Mouse (Mus musculus) cerebellum, adult 2 months (tissue): Measurements from ENCODE around the gene Myh9. TPM values are rescaled to one million over a fixed set of nuclear protein-coding genes. Genes with fewer than 3 reads are reported as not detected.

Source experiments
- DNase-seq, 2 experiments: peaks; one replicate each; pipeline ENCODE4 v3.0.0; 2021
- H3K27ac ChIP-seq: fragments of 200-500 bp; 2 replicates; pipeline ENCODE4 v1.5.1; 2012; ENCODE audit warnings: low read length, control low read depth, inconsistent platforms; ENCODE audit not compliant: insufficient read depth
- H3K27me3 ChIP-seq: fragments of 200-500 bp; 2 replicates; pipeline ENCODE4 v1.6.1; 2012; ENCODE audit warnings: inconsistent platforms, mild to moderate bottlenecking, low read length, moderate library complexity; ENCODE audit not compliant: control insufficient read depth, insufficient read depth
- H3K4me1 ChIP-seq: fragments of 200-500 bp; 2 replicates; pipeline ENCODE4 v1.6.1; 2011; ENCODE audit warnings: low read length; ENCODE audit not compliant: control insufficient read depth, insufficient read depth
- H3K4me3 ChIP-seq: fragments of 200-500 bp; replicated peaks from 2 replicates; pipeline ENCODE3; 2011; ENCODE audit warnings: mild to moderate bottlenecking, low read depth, low read length, control low read depth; ENCODE audit not compliant: insufficient read depth
- CTCF ChIP-seq: fragments of 200-500 bp; IDR thresholded peaks from 2 replicates; pipeline ENCODE4 v1.5.1; 2011; ENCODE audit warnings: low read depth, mild to moderate bottlenecking, control low read depth, low read length, moderate library complexity, borderline replicate concordance; ENCODE audit not compliant: insufficient read depth
- POLR2A ChIP-seq: fragments of 200-500 bp; IDR thresholded peaks from 2 replicates; pipeline ENCODE4 v1.6.1; 2011; ENCODE audit warnings: low read length, control low read depth, borderline replicate concordance; ENCODE audit not compliant: insufficient read depth
- WGBS: fragments of 180-500 bp; shearing (Covaris S2); methylation state at CpG from one replicate; pipeline ENCODE4 v1.1.7; 2018; 5-methylcytosine and 5-hydroxymethylcytosine counted together
- polyA plus RNA-seq: library from polyadenylated mRNA; depleted of rRNA; stranded (reverse); fragments of >200 nt; gene quantifications from 2 replicates; pipeline ENCODE4 v1.2.3, GENCODE M21; 2012

Myh9 gene
- polyA plus RNA-seq, 1 experiment: 44.2 TPM

DNA sequence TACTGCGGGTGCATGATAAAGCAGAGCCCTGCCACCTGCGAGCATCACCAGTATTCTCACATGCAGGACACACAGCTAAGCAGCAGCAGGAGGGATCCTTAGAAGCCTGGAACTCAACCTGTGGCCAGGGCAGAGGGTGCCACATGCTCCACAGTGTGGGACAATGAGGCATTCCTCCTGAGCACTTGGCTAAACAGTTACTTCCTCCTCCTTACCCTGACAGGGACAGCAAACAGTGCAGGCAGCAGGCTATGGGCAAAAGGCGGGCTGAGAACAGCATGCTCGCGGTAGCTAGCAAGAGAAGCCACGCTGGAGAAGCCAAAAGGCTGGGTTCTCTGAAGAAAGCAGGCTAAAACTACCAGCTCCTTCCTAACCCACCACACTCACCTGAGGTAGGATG is 14.2 kb downstream of the Myh9 start:
- TF ChIP-seq POLR2A: no peak
- no peak for TF ChIP-seq CTCF
- Histone ChIP-seq H3K4me1 (peaks cover 52% of the 10 kb centered on the region), H3K27ac (peak overlapping the region; percentile 32), H3K27me3 (no peaks in the 10 kb centered on the region), H3K4me3 (no peak overlapping the region)
- DNase-seq: peak; percentile 61 to 70
- WGBS: 4% methylated on average over 6 of the region's 6 CpGs

DNA sequence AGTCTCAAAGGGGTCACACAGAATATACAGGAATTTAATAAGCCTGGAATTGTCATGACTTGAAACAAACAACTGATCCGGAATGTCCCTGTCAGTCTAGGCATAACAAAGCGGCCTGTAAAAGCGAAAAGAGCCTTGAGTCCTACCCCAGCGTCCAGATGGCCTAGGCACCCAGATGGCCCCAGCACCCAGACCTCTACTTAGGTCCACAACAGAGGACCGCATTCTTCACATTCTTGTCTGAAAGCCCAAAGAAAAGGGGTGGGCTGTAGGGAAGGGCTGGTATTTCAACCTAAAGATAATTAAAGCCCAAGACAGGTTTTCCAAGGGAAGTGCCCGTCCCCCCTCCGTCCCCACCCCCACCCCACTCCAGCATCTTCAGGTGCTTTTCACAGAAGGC is 14.6 kb downstream of the Myh9 start:
- no peak for DNase-seq
- peak overlapping the region; percentile 52 for H3K27ac ChIP-seq
- WGBS: 16% methylated on average over 7 of the region's 7 CpGs
- no peaks in the 10 kb centered on the region for H3K27me3 ChIP-seq
- H3K4me3 ChIP-seq: no peak overlapping the region
- H3K4me1 ChIP-seq: peaks cover 55% of the 10 kb centered on the region
- no peak for TF ChIP-seq CTCF
- no peak for TF ChIP-seq POLR2A

DNA sequence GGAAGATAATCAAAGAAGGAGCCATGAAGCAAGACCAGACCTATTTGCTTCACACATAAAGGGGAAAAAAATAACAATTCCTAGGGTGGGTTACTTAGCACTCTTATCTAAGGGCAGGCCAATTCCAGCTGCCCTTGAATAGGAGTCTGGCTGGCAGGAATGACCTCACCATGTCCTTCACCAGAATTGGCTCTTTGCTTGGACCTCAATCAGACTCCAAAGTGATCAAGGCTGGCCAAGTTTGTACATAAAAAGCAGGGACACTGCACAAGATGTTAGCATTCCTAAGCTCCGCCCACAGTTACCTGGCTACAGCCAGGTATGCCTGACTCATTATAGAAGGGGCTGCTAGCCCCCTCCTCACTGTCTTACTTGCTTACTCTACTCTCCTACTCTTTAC is 16.6 kb downstream of the Myh9 start:
- Histone ChIP-seq H3K27ac (no peak overlapping the region), H3K4me1 (peaks cover 67% of the 10 kb centered on the region), H3K27me3 (no peaks in the 10 kb centered on the region), H3K4me3 (no peak overlapping the region)
- no peak for TF ChIP-seq POLR2A
- TF ChIP-seq CTCF: no peak
- DNase-seq: no peak
- WGBS: 94% methylated on average over 1 of the region's 1 CpGs

DNA sequence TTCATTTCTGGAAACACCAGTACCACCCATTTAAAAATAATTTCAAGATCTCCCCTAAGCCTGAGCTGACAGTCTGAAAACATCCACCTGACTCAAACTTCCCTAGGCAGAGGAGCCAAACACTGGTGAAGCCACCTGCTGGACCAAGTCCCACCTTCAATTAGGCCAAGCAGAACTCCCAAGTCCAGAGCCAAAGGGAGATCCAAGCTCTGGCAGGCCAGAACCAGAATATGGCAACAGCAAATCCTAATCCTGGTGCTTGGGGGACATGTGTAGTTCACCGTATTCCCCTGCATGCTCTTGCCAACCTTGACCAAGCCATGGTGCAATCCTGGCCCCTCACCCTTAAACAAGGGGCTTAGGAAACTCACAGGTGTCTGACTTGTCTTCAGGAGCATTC is 17.7 kb downstream of the Myh9 start:
- H3K27me3 ChIP-seq: no peaks in the 10 kb centered on the region
- WGBS: 4% methylated on average over 1 of the region's 1 CpGs
- TF ChIP-seq POLR2A: no peak
- TF ChIP-seq CTCF: no peak
- H3K4me1 ChIP-seq: peaks cover 68% of the 10 kb centered on the region
- H3K4me3 ChIP-seq: no peak overlapping the region
- peak; percentile 66 to 80 for DNase-seq
- peak overlapping the region; percentile 41; the same call in 1 of the 2 replicates for H3K27ac ChIP-seq

DNA sequence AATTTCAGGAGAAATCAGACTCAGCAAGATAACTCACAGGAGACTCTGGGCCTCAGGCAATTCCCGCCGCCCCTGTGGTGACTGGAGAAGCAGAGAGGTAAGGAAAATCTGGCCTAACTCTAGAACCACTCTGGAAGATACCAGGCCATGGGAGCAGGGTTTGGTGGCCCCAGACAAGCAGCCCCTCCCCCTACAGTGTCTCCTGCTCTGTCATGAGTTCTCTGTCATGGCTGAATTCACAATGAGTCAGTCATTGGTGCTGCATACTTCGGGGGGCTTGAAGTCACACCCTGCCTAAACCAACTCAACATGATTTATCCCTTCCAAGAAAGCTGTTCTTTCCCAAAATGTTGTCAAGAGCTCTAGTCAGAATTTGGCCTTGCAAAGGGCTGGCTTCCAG is 18.3 kb downstream of the Myh9 start:
- no peak for TF ChIP-seq CTCF
- TF ChIP-seq POLR2A: no peak
- DNase-seq: no peak
- 43% methylated on average over 3 of the region's 3 CpGs for WGBS
- H3K27ac ChIP-seq: peak overlapping the region; percentile 65
- H3K4me3 ChIP-seq: no peak overlapping the region
- no peaks in the 10 kb centered on the region for H3K27me3 ChIP-seq
- H3K4me1 ChIP-seq: peaks cover 75% of the 10 kb centered on the region

DNA sequence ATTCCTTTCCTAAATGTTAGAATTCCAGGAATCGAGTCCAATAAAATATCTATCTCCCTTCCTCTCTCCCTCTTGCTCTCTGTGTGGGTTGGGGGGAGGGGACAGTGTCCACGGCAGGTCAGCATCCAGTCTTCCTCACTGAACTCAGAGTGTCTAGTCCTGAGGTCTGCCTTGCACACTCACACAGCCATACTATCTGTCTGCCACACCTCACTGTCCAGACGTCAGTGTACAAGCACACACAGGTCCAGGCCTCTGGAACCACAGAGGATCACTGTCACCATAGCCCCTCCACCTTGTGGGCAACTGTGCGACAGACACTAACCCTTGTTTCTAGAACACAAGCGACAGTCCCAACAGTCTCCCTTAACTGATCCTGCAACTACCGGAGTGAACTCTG is 18.8 kb downstream of the Myh9 start:
- H3K27me3 ChIP-seq: no peaks in the 10 kb centered on the region
- DNase-seq: no peak
- no peak overlapping the region for H3K27ac ChIP-seq
- 68% methylated on average over 6 of the region's 6 CpGs for WGBS
- peaks cover 79% of the 10 kb centered on the region for H3K4me1 ChIP-seq
- no peak for TF ChIP-seq CTCF
- no peak for TF ChIP-seq POLR2A
- no peak overlapping the region for H3K4me3 ChIP-seq

DNA sequence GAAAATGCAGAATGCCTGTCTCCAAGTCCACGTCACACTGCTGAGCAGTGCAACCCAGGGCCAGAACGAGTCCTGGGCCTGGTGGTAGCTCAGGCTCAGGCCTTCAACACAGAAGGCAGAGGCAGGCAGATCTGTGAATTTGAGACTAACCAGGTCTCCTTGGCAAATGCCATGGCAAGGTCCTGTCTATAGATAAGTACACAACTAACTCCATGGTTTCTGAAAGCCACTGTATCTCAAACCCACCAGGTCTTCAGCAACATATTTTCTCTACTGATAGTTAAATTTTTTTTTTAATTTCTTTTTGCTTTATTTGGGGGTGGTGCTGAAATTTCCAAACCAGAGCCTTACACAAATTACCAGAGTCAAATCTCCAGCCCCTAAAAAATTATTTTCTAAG is 19.3 kb downstream of the Myh9 start:
- no peaks in the 10 kb centered on the region for H3K27me3 ChIP-seq
- TF ChIP-seq CTCF: no peak
- TF ChIP-seq POLR2A: no peak
- 51% methylated on average over 2 of the region's 2 CpGs for WGBS
- no peak overlapping the region for H3K4me3 ChIP-seq
- no peak for DNase-seq
- H3K4me1 ChIP-seq: peaks cover 79% of the 10 kb centered on the region
- 0 out of 2 replicates have a peak overlapping the region, but pooled peaks have one; percentile 19 for H3K27ac ChIP-seq

DNA sequence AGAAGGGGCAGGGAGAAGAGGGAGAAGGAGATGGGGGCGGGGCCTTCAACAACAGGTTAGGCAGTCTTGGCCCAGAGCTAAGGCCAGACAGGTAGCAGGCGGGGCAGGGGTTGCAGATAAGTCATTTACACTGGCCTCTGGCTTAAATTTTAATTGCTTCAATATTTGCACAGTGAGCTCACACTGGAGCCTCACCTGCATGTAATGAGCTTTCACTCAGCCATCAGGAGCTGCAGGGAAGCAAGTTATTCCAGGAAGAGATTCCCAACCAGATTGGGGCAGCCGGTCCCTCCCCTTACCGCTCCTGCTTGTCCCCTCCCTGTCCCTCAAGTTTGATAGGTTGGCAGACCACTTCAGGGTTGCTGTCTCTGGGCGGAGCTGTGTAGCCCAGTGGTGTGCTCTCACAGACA is 19.9 kb downstream of the Myh9 start:
- H3K27me3 ChIP-seq: no peaks in the 10 kb centered on the region
- H3K27ac ChIP-seq: no peak overlapping the region
- H3K4me1 ChIP-seq: peaks cover 79% of the 10 kb centered on the region
- no peak overlapping the region for H3K4me3 ChIP-seq
- DNase-seq: no peak
- no peak for TF ChIP-seq POLR2A
- no peak for TF ChIP-seq CTCF
- 48% methylated on average over 5 of the region's 5 CpGs for WGBS
